Mouse (Mus musculus) urinary bladder, postnatal 0 days (tissue): ENCODE data around the gene Gnai3. TPM values are rescaled to one million over a fixed set of nuclear protein-coding genes. Genes with fewer than 3 reads are reported as not detected.

Source experiments
- polyA plus RNA-seq: library from polyadenylated mRNA; unstranded; fragments of >200 nt; fragmentation: Nextera tagmentation; extraction: Ambion mirVana; gene quantifications from 2 replicates; pipeline ENCODE4 v1.2.1, GENCODE M21; 2015

Gene Gnai3
- polyA plus RNA-seq, result 98.7 and 117 TPM in 2 replicates

GRCm38 (mm10) chr3:108145534-108146445, at the start of gene Gnai3:
Gene Gnai3 (minus strand): TSS chr3:108146146.

GRCm38 (mm10) chr3:108186098-108187047, 40.4 kb upstream of the Gnai3 start, which contains the start of gene Amigo1:
Gene Amigo1 (plus strand): TSS chr3:108186335.

GRCm38 (mm10) chr3:108154656-108155055, 8.7 kb upstream of the Gnai3 start, which contains the start of gene Gpr61:
Gene Gpr61 (minus strand): TSS chr3:108154882.

GRCm38 (mm10) chr3:108092536-108093115, 53.3 kb downstream of the Gnai3 start, which contains the start of gene Gnat2:
Gene Gnat2 (plus strand): TSS chr3:108092789.

GRCm38 (mm10) chr3:108086470-108086979, 59.4 kb downstream of the Gnai3 start, which contains the start of gene Ampd2:
Gene Ampd2 (minus strand): TSS chr3:108086651.

Other genes with a start within 250 kb of the Gnai3 start
- 1.8 and 2.5 TPM in 2 replicates for gene Gstm7, start 214.3 kb downstream of the Gnai3 start, polyA plus RNA-seq
- 2.4 and 2.5 TPM in 2 replicates for gene Gstm6, start 202.4 kb downstream of the Gnai3 start, polyA plus RNA-seq
- gene Gstm3, start 176.9 kb downstream of the Gnai3 start, polyA plus RNA-seq, result 0.33 and 0.40 TPM in 2 replicates
- gene Gstm2, start 159.7 kb downstream of the Gnai3 start, polyA plus RNA-seq, result 109 and 123 TPM in 2 replicates
- gene Gstm1, start 128.2 kb downstream of the Gnai3 start, polyA plus RNA-seq, result 1,712 and 1,836 TPM in 2 replicates
- gene Gstm4, start 101.3 kb downstream of the Gnai3 start, polyA plus RNA-seq, result 58.6 and 63.9 TPM in 2 replicates
- 14.9 and 16.5 TPM in 2 replicates for gene Ampd2, start 59.5 kb downstream of the Gnai3 start, polyA plus RNA-seq
- gene Gnat2, start 53.4 kb downstream of the Gnai3 start, polyA plus RNA-seq, result 0.28 and 0.45 TPM in 2 replicates
- gene Gpr61, start 8.7 kb upstream of the Gnai3 start, polyA plus RNA-seq, result 0.06 TPM in 1 of 2 replicates, not detected in the other
- gene Amigo1, start 40.2 kb upstream of the Gnai3 start, polyA plus RNA-seq, result 2.7 and 3.2 TPM in 2 replicates
- 3.2 and 4.2 TPM in 2 replicates for gene Cyb561d1, start 55.1 kb upstream of the Gnai3 start, polyA plus RNA-seq
- gene Atxn7l2, start 64.8 kb upstream of the Gnai3 start, polyA plus RNA-seq, result 3.8 and 4.5 TPM in 2 replicates
- 0.05 TPM in 2 replicates for gene Sypl2, start 80.5 kb upstream of the Gnai3 start, polyA plus RNA-seq
- gene Psma5, start 110.8 kb upstream of the Gnai3 start, polyA plus RNA-seq, result 187 and 210 TPM in 2 replicates
- gene Sort1, start 137.9 kb upstream of the Gnai3 start, polyA plus RNA-seq, result 7.2 and 8.6 TPM in 2 replicates
- not detected in 2 replicates for gene Mybphl, start 218.8 kb upstream of the Gnai3 start, polyA plus RNA-seq
- gene Psrc1, start 237.7 kb upstream of the Gnai3 start, polyA plus RNA-seq, result 7.8 and 9.2 TPM in 2 replicates